Mouse (Mus musculus) thymus, adult 2 months (tissue): ENCODE results near the gene Lin37.

Source experiments
- CTCF ChIP-seq: fragments of 200-500 bp; IDR thresholded peaks from 2 replicates; pipeline ENCODE4 v1.5.1; 2012; ENCODE audit warnings: mild to moderate bottlenecking, control low read depth, low read length, moderate library complexity, borderline replicate concordance; ENCODE audit not compliant: control insufficient read depth, poor library complexity, insufficient read depth; ENCODE audit errors: extremely low read depth
- POLR2A ChIP-seq: fragments of 200-500 bp; IDR thresholded peaks from 2 replicates; pipeline ENCODE4 v1.6.1; 2012; ENCODE audit warnings: mild to moderate bottlenecking, low read length, control low read depth, moderate library complexity; ENCODE audit not compliant: control insufficient read depth, poor library complexity, insufficient read depth; ENCODE audit errors: extremely low read depth

GRCm38 (mm10) chr7:30540572-30540971, 19.1 kb downstream of the Lin37 start:
- TF ChIP-seq CTCF: no peak
- TF ChIP-seq POLR2A: no peak
